Mouse (Mus musculus): Measurements from ENCODE around the gene Naif1.

GRCm38 (mm10) chr2:32471681-32472061 is 21.4 kb downstream of the Naif1 start:
- TF ChIP-seq CTCF (IDR thresholded peaks at IDR 0.05; ENCODE audit: low read depth, low read length) (peak; percentile 65), POLR2A (IDR thresholded peaks at IDR 0.05; ENCODE audit: extremely low read depth, insufficient read depth, low read length) (no peak)

Data from liver, adult 2 months (tissue).